Comparison of ENCODE assay signal across 13 mouse cellular contexts in genomic region chr1:155107843-155108242, GRCm38 (mm10). TPM values are rescaled to one million over a fixed set of nuclear protein-coding genes. Genes with fewer than 3 reads are reported as not detected.
DNase-seq lines count a peak whose midpoint lies in the region; ATAC-seq and TF ChIP-seq lines count a peak whose summit lies in the region.
"Had no signal": no experiment of that assay in that cellular context is flagged by ENCODE, and none has a peak within 500 bp of the region (broad histone marks: within the 10 kb centered on the region; RNA-seq: fewer than 3 reads in every experiment).

No protein-coding gene starts in this region.

- no peaks in the 10 kb centered on the region for H3K9me3 ChIP-seq in intestine, embryonic 15.5 days
- H3K9me3 ChIP-seq in intestine, postnatal 0 days (ENCODE audit: control insufficient read depth): no peaks in the 10 kb centered on the region
- H3K9me3 ChIP-seq in stomach, embryonic 14.5 days (ENCODE audit: control insufficient read depth, low read depth, low read length): no peaks in the 10 kb centered on the region
- no peaks in the 10 kb centered on the region for H3K9me3 ChIP-seq in stomach, postnatal 0 days (ENCODE audit: control insufficient read depth, low read length)
- no peaks in the 10 kb centered on the region for H3K9me3 ChIP-seq in stomach, embryonic 16.5 days (replicated peaks; ENCODE audit: control insufficient read depth, low read length)
- H3K9me3 ChIP-seq in hindbrain, embryonic 13.5 days: no peaks in the 10 kb centered on the region
- H3K9me3 ChIP-seq: forebrain, embryonic 12.5 days had no signal

- H3K4me3 ChIP-seq in intestine, embryonic 15.5 days (replicated peaks): no peak overlapping the region
- H3K4me3 ChIP-seq in intestine, postnatal 0 days (ENCODE audit: low read depth, low read length): no peak overlapping the region
- H3K4me3 ChIP-seq in stomach, embryonic 14.5 days (ENCODE audit: low read depth, low read length): no peak overlapping the region
- H3K4me3 ChIP-seq in stomach, postnatal 0 days (ENCODE audit: low read depth, low read length): no peak overlapping the region
- H3K4me3 ChIP-seq in embryonic fibroblast, embryonic 13.5 days (ENCODE audit: insufficient read depth, low read length): peak overlapping the region; percentile 0; the same call in 1 of the 2 replicates
- H3K4me3 ChIP-seq in stomach, embryonic 16.5 days (replicated peaks; ENCODE audit: low read length): no peak overlapping the region
- H3K4me3 ChIP-seq in hindbrain, embryonic 13.5 days: no peak overlapping the region
- no peak overlapping the region for H3K4me3 ChIP-seq in thymus, adult 2 months (ENCODE audit: control insufficient read depth, insufficient read depth, low read length)
- H3K4me3 ChIP-seq: forebrain, embryonic 12.5 days had no signal

- H3K27me3 ChIP-seq in intestine, embryonic 15.5 days (replicated peaks): no peaks in the 10 kb centered on the region
- no peaks in the 10 kb centered on the region for H3K27me3 ChIP-seq in intestine, postnatal 0 days (replicated peaks; ENCODE audit: control insufficient read depth, insufficient read depth, low read length)
- no peaks in the 10 kb centered on the region for H3K27me3 ChIP-seq in stomach, embryonic 14.5 days (ENCODE audit: control insufficient read depth, insufficient read depth, low read length)
- H3K27me3 ChIP-seq in stomach, postnatal 0 days (ENCODE audit: control insufficient read depth, insufficient read depth, low read length): no peaks in the 10 kb centered on the region
- H3K27me3 ChIP-seq in stomach, embryonic 16.5 days (ENCODE audit: control insufficient read depth, insufficient read depth, low read length): no peaks in the 10 kb centered on the region
- peaks cover 9% of the 10 kb centered on the region; the same call in 1 of the 2 replicates for H3K27me3 ChIP-seq in hindbrain, embryonic 13.5 days
- no peaks in the 10 kb centered on the region for H3K27me3 ChIP-seq in thymus, adult 2 months (ENCODE audit: control insufficient read depth, insufficient read depth, low read length)

- WGBS in intestine, embryonic 15.5 days: 21% methylated on average over 5 of the region's 5 CpGs
- 19% methylated on average over 5 of the region's 5 CpGs for WGBS in intestine, postnatal 0 days
- 16% methylated on average over 5 of the region's 5 CpGs for WGBS in stomach, embryonic 14.5 days
- WGBS in stomach, postnatal 0 days: 6% methylated on average over 5 of the region's 5 CpGs
- 17% methylated on average over 5 of the region's 5 CpGs for WGBS in stomach, embryonic 16.5 days
- WGBS in hindbrain, embryonic 13.5 days: 55% methylated on average over 5 of the region's 5 CpGs
- WGBS in thymus, adult 2 months: 62% methylated on average over 5 of the region's 5 CpGs

- TF ChIP-seq POLR2A in embryonic fibroblast, embryonic 13.5 days (IDR thresholded peaks at IDR 0.05; ENCODE audit: low read depth, low read length): no peak
- no peak for TF ChIP-seq POLR2A in thymus, adult 2 months (IDR thresholded peaks at IDR 0.05; ENCODE audit: control insufficient read depth, extremely low read depth, insufficient read depth, low read length, poor library complexity)

- TF ChIP-seq CTCF in intestine, postnatal 0 days (IDR thresholded peaks at IDR 0.05; ENCODE audit: low read depth): no peak
- TF ChIP-seq CTCF in stomach, postnatal 0 days (IDR thresholded peaks at IDR 0.05; ENCODE audit: low read depth): no peak
- no peak for TF ChIP-seq CTCF in embryonic fibroblast, embryonic 13.5 days (IDR thresholded peaks at IDR 0.05; ENCODE audit: borderline replicate concordance, insufficient read depth, low read length)
- TF ChIP-seq CTCF in thymus, adult 2 months (IDR thresholded peaks at IDR 0.05; ENCODE audit: borderline replicate concordance, control insufficient read depth, extremely low read depth, insufficient read depth, low read length, poor library complexity): no peak

- H3K9ac ChIP-seq in intestine, embryonic 15.5 days: no peak overlapping the region
- no peak overlapping the region for H3K9ac ChIP-seq in intestine, postnatal 0 days (ENCODE audit: low read depth, low read length)
- no peak overlapping the region for H3K9ac ChIP-seq in stomach, embryonic 14.5 days (replicated peaks; ENCODE audit: low read depth, low read length)
- H3K9ac ChIP-seq in stomach, postnatal 0 days (ENCODE audit: low read length): no peak overlapping the region
- H3K9ac ChIP-seq in stomach, embryonic 16.5 days (ENCODE audit: low read length): no peak overlapping the region
- no peak overlapping the region for H3K9ac ChIP-seq in hindbrain, embryonic 13.5 days
- H3K9ac ChIP-seq: forebrain, embryonic 12.5 days had no signal

- no peak for DNase-seq in stomach, postnatal 0 days (ENCODE audit: low spot score)
- no peak for DNase-seq in thymus, adult 2 months
- DNase-seq: cerebellum, adult 11 months; cerebellum, postnatal 36 days; gastrocnemius, postnatal 25 days had no signal

- H3K27ac ChIP-seq in intestine, embryonic 15.5 days: no peak overlapping the region
- H3K27ac ChIP-seq in intestine, postnatal 0 days (ENCODE audit: low read depth, low read length): no peak overlapping the region
- H3K27ac ChIP-seq in stomach, embryonic 14.5 days (ENCODE audit: low read length): no peak overlapping the region
- no peak overlapping the region for H3K27ac ChIP-seq in stomach, postnatal 0 days (replicated peaks)
- peak overlapping the region; percentile 86 for H3K27ac ChIP-seq in embryonic fibroblast, embryonic 13.5 days (ENCODE audit: insufficient read depth, low read length)
- no peak overlapping the region for H3K27ac ChIP-seq in stomach, embryonic 16.5 days (ENCODE audit: low read length)
- H3K27ac ChIP-seq in hindbrain, embryonic 13.5 days: no peak overlapping the region
- H3K27ac ChIP-seq in thymus, adult 2 months (ENCODE audit: control insufficient read depth, insufficient read depth, low read length): no peak overlapping the region
- H3K27ac ChIP-seq: forebrain, embryonic 12.5 days had no signal

- TF ChIP-seq EP300 in stomach, postnatal 0 days (optimal IDR thresholded peaks at IDR 0.05): no peak

- H3K4me1 ChIP-seq in intestine, embryonic 15.5 days (replicated peaks): peaks cover 14% of the 10 kb centered on the region
- H3K4me1 ChIP-seq in intestine, postnatal 0 days (replicated peaks; ENCODE audit: control insufficient read depth, insufficient read depth, low read length): no peaks in the 10 kb centered on the region
- H3K4me1 ChIP-seq in stomach, embryonic 14.5 days (ENCODE audit: control insufficient read depth, insufficient read depth, low read length): peaks cover 20% of the 10 kb centered on the region; the same call in 1 of the 2 replicates
- H3K4me1 ChIP-seq in stomach, postnatal 0 days (replicated peaks; ENCODE audit: control insufficient read depth, insufficient read depth): no peaks in the 10 kb centered on the region; the same call in 1 of the 2 replicates
- peaks cover 12% of the 10 kb centered on the region for H3K4me1 ChIP-seq in embryonic fibroblast, embryonic 13.5 days (ENCODE audit: control insufficient read depth, insufficient read depth, low read length)
- peaks cover 19% of the 10 kb centered on the region for H3K4me1 ChIP-seq in stomach, embryonic 16.5 days (ENCODE audit: control insufficient read depth, insufficient read depth, low read length)
- peaks cover 34% of the 10 kb centered on the region for H3K4me1 ChIP-seq in hindbrain, embryonic 13.5 days (replicated peaks)
- 0 out of 2 replicates have a peak, but pooled peaks cover 2% of the 10 kb centered on the region for H3K4me1 ChIP-seq in thymus, adult 2 months (replicated peaks; ENCODE audit: control insufficient read depth, insufficient read depth, low read length)

- no peak overlapping the region for H3K4me2 ChIP-seq in intestine, embryonic 15.5 days (replicated peaks)
- no peak overlapping the region; the same call in 1 of the 2 replicates for H3K4me2 ChIP-seq in intestine, postnatal 0 days (replicated peaks; ENCODE audit: low read depth)
- 0 out of 2 replicates have a peak overlapping the region, but pooled peaks have one; percentile 12 for H3K4me2 ChIP-seq in stomach, embryonic 14.5 days (replicated peaks; ENCODE audit: low read depth, low read length)
- H3K4me2 ChIP-seq in stomach, postnatal 0 days (replicated peaks; ENCODE audit: low read depth): no peak overlapping the region
- peak overlapping the region; percentile 34; the same call in 1 of the 2 replicates for H3K4me2 ChIP-seq in stomach, embryonic 16.5 days (ENCODE audit: low read depth, low read length)
- no peak overlapping the region for H3K4me2 ChIP-seq in hindbrain, embryonic 13.5 days
- H3K4me2 ChIP-seq: forebrain, embryonic 12.5 days had no signal

- no peaks in the 10 kb centered on the region for H3K36me3 ChIP-seq in intestine, embryonic 15.5 days
- H3K36me3 ChIP-seq in intestine, postnatal 0 days (ENCODE audit: control insufficient read depth, insufficient read depth): no peaks in the 10 kb centered on the region
- no peaks in the 10 kb centered on the region for H3K36me3 ChIP-seq in stomach, embryonic 14.5 days (ENCODE audit: control insufficient read depth, insufficient read depth, low read length)
- H3K36me3 ChIP-seq in stomach, postnatal 0 days (ENCODE audit: control insufficient read depth, insufficient read depth, low read length): no peaks in the 10 kb centered on the region
- no peaks in the 10 kb centered on the region for H3K36me3 ChIP-seq in stomach, embryonic 16.5 days (ENCODE audit: control insufficient read depth, insufficient read depth, low read length)
- no peaks in the 10 kb centered on the region for H3K36me3 ChIP-seq in hindbrain, embryonic 13.5 days
- no peaks in the 10 kb centered on the region for H3K36me3 ChIP-seq in thymus, adult 2 months (ENCODE audit: control insufficient read depth, insufficient read depth, low read length)
- H3K36me3 ChIP-seq: forebrain, embryonic 12.5 days had no signal

- ATAC-seq in intestine, embryonic 15.5 days: 0 out of 2 replicates have a peak, but pooled peaks have one; percentile 41
- ATAC-seq in intestine, postnatal 0 days: no peak
- no peak for ATAC-seq in stomach, embryonic 14.5 days (ENCODE audit: insufficient number of reproducible peaks, insufficient read depth, low FRiP score, low read depth)
- no peak for ATAC-seq in stomach, postnatal 0 days (ENCODE audit: low FRiP score, low TSS enrichment)
- no peak for ATAC-seq in stomach, embryonic 16.5 days (ENCODE audit: insufficient read depth, low FRiP score)
- no peak for ATAC-seq in hindbrain, embryonic 13.5 days (ENCODE audit: low FRiP score)
- ATAC-seq: hindbrain, embryonic 16.5 days had no signal

RNA-seq across cellular contexts. Expression of gene Ier5, which starts 8.4 kb away (rescaled TPM):
- 3.8 and 4.8 TPM in 2 replicates for polyA plus RNA-seq in intestine, embryonic 15.5 days (2015; fragmentation: Nextera tagmentation; extraction: Ambion mirVana)
- polyA plus RNA-seq in intestine, postnatal 0 days (2015; fragmentation: Nextera tagmentation; extraction: Ambion mirVana): 6.1 and 6.8 TPM in 2 replicates
- polyA plus RNA-seq in stomach, embryonic 14.5 days (2014; fragmentation: Nextera tagmentation; extraction: Ambion mirVana): 7.1 and 8.2 TPM in 2 replicates
- 7.3 and 11.2 TPM in 2 replicates for polyA plus RNA-seq in stomach, postnatal 0 days (2015; fragmentation: Nextera tagmentation; extraction: Ambion mirVana)
- 37.2 and 48.4 TPM in 2 replicates for polyA plus RNA-seq in embryonic fibroblast, embryonic 13.5 days (2011; ENCODE audit: insufficient read length, low read depth, missing spikeins)
- polyA plus RNA-seq in stomach, embryonic 16.5 days (2015; fragmentation: Nextera tagmentation; extraction: Ambion mirVana): 2.0 and 2.5 TPM in 2 replicates
- polyA plus RNA-seq in hindbrain, embryonic 13.5 days (2015; fragmentation: Nextera tagmentation; extraction: Ambion mirVana): 5.5 and 8.8 TPM in 2 replicates
- polyA plus RNA-seq in thymus, adult 2 months (2012; rRNA removed): 37.2 and 44.0 TPM in 2 replicates

RNA-seq across cellular contexts. Expression of gene Mr1, which starts 38.8 kb away (rescaled TPM):
- polyA plus RNA-seq in intestine, embryonic 15.5 days (2015; fragmentation: Nextera tagmentation; extraction: Ambion mirVana): 5.4 and 5.9 TPM in 2 replicates
- polyA plus RNA-seq in intestine, postnatal 0 days (2015; fragmentation: Nextera tagmentation; extraction: Ambion mirVana): 2.8 and 3.4 TPM in 2 replicates
- 11.0 and 13.5 TPM in 2 replicates for polyA plus RNA-seq in stomach, embryonic 14.5 days (2014; fragmentation: Nextera tagmentation; extraction: Ambion mirVana)
- polyA plus RNA-seq in stomach, postnatal 0 days (2015; fragmentation: Nextera tagmentation; extraction: Ambion mirVana): 4.2 and 4.3 TPM in 2 replicates
- 13.4 and 13.8 TPM in 2 replicates for polyA plus RNA-seq in embryonic fibroblast, embryonic 13.5 days (2011; ENCODE audit: insufficient read length, low read depth, missing spikeins)
- polyA plus RNA-seq in stomach, embryonic 16.5 days (2015; fragmentation: Nextera tagmentation; extraction: Ambion mirVana): 8.4 and 9.1 TPM in 2 replicates
- polyA plus RNA-seq in hindbrain, embryonic 13.5 days (2015; fragmentation: Nextera tagmentation; extraction: Ambion mirVana): 1.3 and 2.1 TPM in 2 replicates
- polyA plus RNA-seq in thymus, adult 2 months (2012; rRNA removed): 33.5 and 37.9 TPM in 2 replicates

RNA-seq across cellular contexts. Expression of gene Stx6, which starts 50.7 kb away (rescaled TPM):
- 52.9 and 54.2 TPM in 2 replicates for polyA plus RNA-seq in intestine, embryonic 15.5 days (2015; fragmentation: Nextera tagmentation; extraction: Ambion mirVana)
- polyA plus RNA-seq in intestine, postnatal 0 days (2015; fragmentation: Nextera tagmentation; extraction: Ambion mirVana): 25.2 and 28.3 TPM in 2 replicates
- 80.1 and 81.7 TPM in 2 replicates for polyA plus RNA-seq in stomach, embryonic 14.5 days (2014; fragmentation: Nextera tagmentation; extraction: Ambion mirVana)
- 36.6 and 39.0 TPM in 2 replicates for polyA plus RNA-seq in stomach, postnatal 0 days (2015; fragmentation: Nextera tagmentation; extraction: Ambion mirVana)
- 54.3 and 58.8 TPM in 2 replicates for polyA plus RNA-seq in embryonic fibroblast, embryonic 13.5 days (2011; ENCODE audit: insufficient read length, low read depth, missing spikeins)
- 45.7 and 49.4 TPM in 2 replicates for polyA plus RNA-seq in stomach, embryonic 16.5 days (2015; fragmentation: Nextera tagmentation; extraction: Ambion mirVana)
- 121 TPM in 2 replicates for polyA plus RNA-seq in hindbrain, embryonic 13.5 days (2015; fragmentation: Nextera tagmentation; extraction: Ambion mirVana)
- polyA plus RNA-seq in thymus, adult 2 months (2012; rRNA removed): 232 and 272 TPM in 2 replicates

Comparison
In these comparisons a context has a peak if more than half of its experiments do, and no peak if none do; other contexts are left out.
1. H3K4me2 ChIP-seq: peak in stomach, embryonic 14.5 days (single experiment) and stomach, embryonic 16.5 days (single experiment); none in intestine, embryonic 15.5 days (single experiment), intestine, postnatal 0 days (single experiment), stomach, postnatal 0 days (single experiment) and hindbrain, embryonic 13.5 days (single experiment).